Mouse (Mus musculus): ENCODE measurements around the gene Ankrd16. TPM values are rescaled to one million over a fixed set of nuclear protein-coding genes. Genes with fewer than 3 reads are reported as not detected.

The Ankrd16 gene
- polyA plus RNA-seq, 2 experiments, result 24.1 to 146 TPM

DNA sequence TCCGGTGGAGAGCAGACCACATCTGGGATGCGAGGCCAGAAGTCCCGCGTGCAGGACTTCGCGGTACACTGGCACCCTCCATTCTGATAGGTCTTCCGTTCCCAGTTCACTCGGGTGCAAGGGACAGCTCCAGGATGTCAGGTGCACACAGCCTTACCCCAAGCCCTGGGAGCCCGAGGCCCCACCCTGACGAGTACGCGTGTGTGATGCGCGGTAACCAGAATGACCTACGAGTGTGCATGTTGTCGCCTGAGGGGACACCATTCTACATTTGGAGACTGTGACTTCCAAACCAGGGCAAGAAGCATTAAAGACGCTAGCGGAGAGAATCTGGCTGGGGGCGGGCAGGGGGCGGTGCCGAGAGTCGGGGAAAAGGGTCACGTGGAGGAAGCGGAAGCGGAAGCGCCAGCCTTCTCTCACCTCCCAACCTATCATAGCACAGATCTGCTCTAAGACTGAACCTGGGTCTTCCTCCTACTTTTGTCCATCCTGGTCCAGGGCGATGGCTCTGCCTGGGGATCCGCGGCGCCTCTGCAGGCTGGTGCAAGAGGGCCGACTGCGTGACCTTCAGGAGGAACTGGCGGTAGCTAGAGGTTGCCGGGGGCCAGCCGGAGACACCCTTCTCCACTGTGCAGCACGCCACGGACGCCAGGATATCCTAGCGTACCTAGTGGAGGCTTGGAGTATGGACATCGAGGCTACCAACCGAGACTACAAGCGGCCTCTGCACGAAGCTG, 579 bp downstream of the Ankrd16 start:
- peak overlapping the region; percentile 75 for H3K9ac ChIP-seq (ENCODE audit: low read depth, low read length, severe bottlenecking)
- H3K4me1 ChIP-seq (ENCODE audit: control insufficient read depth, insufficient read depth, low read length), result peaks cover 19% of the 10 kb centered on the region
- peak overlapping the region; percentile 89 for H3K27ac ChIP-seq (replicated peaks; ENCODE audit: low read depth, low read length)
- H3K4me3 ChIP-seq (replicated peaks; ENCODE audit: low read length), result peak overlapping the region; percentile 77
- H3K9me3 ChIP-seq (ENCODE audit: control insufficient read depth, low read length), result no peaks in the 10 kb centered on the region
- H3K36me3 ChIP-seq (ENCODE audit: control insufficient read depth, insufficient read depth, low read length), result peaks cover 26% of the 10 kb centered on the region
- under 1% methylated on average over 41 of the region's 43 CpGs for WGBS
- ATAC-seq (ENCODE audit: low FRiP score, low read depth), result peak; percentile 89
- TF ChIP-seq POLR2A (IDR thresholded peaks at IDR 0.05; ENCODE audit: borderline replicate concordance, extremely low read depth, insufficient read depth, insufficient read length), result no peak
- no peaks in the 10 kb centered on the region for H3K27me3 ChIP-seq (ENCODE audit: control insufficient read depth, insufficient read depth, low read length)
- DNase-seq (ENCODE audit: low spot score), result peak; percentile 93
- peak overlapping the region; percentile 72 for H3K4me2 ChIP-seq (replicated peaks; ENCODE audit: low read depth, low read length, severe bottlenecking)

- no peak for TF ChIP-seq POLR2A (IDR thresholded peaks at IDR 0.05; ENCODE audit: borderline replicate concordance, extremely low read depth, insufficient read depth, insufficient read length)
These were observed 6.5 kb downstream of the Ankrd16 start for GRCm38 (mm10) chr2:11784159-11784558.

GRCm38 (mm10) chr2:11794668-11795067, 17.0 kb downstream of the Ankrd16 start:
- no peak overlapping the region for H3K27ac ChIP-seq (replicated peaks; ENCODE audit: low read depth, low read length)
- ATAC-seq (ENCODE audit: low FRiP score, low read depth) (no peak), DNase-seq (ENCODE audit: low spot score) (no peak)
- no peak overlapping the region for H3K4me3 ChIP-seq (replicated peaks; ENCODE audit: low read length)
- 77% methylated on average over 4 of the region's 4 CpGs for WGBS
- H3K4me1 ChIP-seq (ENCODE audit: control insufficient read depth, insufficient read depth, low read length), result no peaks in the 10 kb centered on the region
- no peak for TF ChIP-seq POLR2A (IDR thresholded peaks at IDR 0.05; ENCODE audit: borderline replicate concordance, extremely low read depth, insufficient read depth, insufficient read length)
- no peak overlapping the region for H3K9ac ChIP-seq (ENCODE audit: low read depth, low read length, severe bottlenecking)
- no peaks in the 10 kb centered on the region for H3K27me3 ChIP-seq (ENCODE audit: control insufficient read depth, insufficient read depth, low read length)
- H3K36me3 ChIP-seq (ENCODE audit: control insufficient read depth, insufficient read depth, low read length), result peaks cover 39% of the 10 kb centered on the region
- no peaks in the 10 kb centered on the region for H3K9me3 ChIP-seq (ENCODE audit: control insufficient read depth, low read length)
- no peak overlapping the region for H3K4me2 ChIP-seq (replicated peaks; ENCODE audit: low read depth, low read length, severe bottlenecking)

More at GRCm38 (mm10) chr2:11784159-11784558, 6.5 kb downstream of the Ankrd16 start:
- Histone ChIP-seq H3K9ac (ENCODE audit: low read depth, low read length, severe bottlenecking) (no peak overlapping the region), H3K27me3 (ENCODE audit: control insufficient read depth, insufficient read depth, low read length) (no peaks in the 10 kb centered on the region), H3K4me2 (replicated peaks; ENCODE audit: low read depth, low read length, severe bottlenecking) (no peak overlapping the region), H3K36me3 (ENCODE audit: control insufficient read depth, insufficient read depth, low read length) (peaks cover 73% of the 10 kb centered on the region), H3K9me3 (ENCODE audit: control insufficient read depth, low read length) (no peaks in the 10 kb centered on the region), H3K4me3 (replicated peaks; ENCODE audit: low read length) (no peak overlapping the region), H3K27ac (replicated peaks; ENCODE audit: low read depth, low read length) (no peak overlapping the region), H3K4me1 (ENCODE audit: control insufficient read depth, insufficient read depth, low read length) (peaks cover 8% of the 10 kb centered on the region)
- ATAC-seq (ENCODE audit: low FRiP score, low read depth), result no peak
- DNase-seq (ENCODE audit: low spot score), result no peak
- WGBS, result 97% methylated on average over 6 of the region's 6 CpGs

- WGBS, result 44% methylated on average over 5 of the region's 5 CpGs
- peak; percentile 71 for ATAC-seq (ENCODE audit: low FRiP score, low read depth)
- peak; percentile 38 for DNase-seq (ENCODE audit: low spot score)
These were observed 20.3 kb downstream of the Ankrd16 start for GRCm38 (mm10) chr2:11797930-11798364.

DNA sequence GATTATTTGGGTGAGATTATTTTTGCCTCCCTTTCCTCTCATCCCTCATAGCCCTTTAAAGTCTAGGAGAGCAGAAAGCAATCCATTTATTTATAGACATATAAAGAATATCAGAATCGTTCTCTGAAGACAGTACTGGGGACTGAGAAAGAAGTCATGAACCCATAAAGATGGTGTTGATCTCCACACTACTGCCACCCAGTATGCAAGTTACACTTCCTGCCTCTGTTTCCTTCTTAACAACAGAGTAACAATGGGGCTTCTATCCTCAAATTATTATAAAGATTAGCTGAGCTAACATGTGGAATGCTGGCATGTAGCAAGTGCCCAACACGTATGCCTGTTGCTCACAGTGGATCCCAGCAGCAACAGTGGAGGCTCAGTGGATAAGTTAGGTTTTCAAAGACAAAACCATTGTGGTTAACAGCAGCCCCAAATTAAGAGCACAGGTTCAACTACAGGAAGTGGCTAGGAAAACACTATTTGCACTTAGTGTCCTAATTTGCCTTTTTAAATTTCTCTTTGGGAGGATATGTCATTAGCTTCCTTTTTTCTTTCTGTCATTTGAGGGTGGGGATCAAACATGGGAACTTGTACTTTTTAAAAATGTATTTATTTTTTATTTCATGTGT, 23.7 kb downstream of the Ankrd16 start:
- Histone ChIP-seq H3K36me3 (ENCODE audit: control insufficient read depth, insufficient read depth, low read length) (no peaks in the 10 kb centered on the region), H3K9me3 (ENCODE audit: control insufficient read depth, low read length) (no peaks in the 10 kb centered on the region), H3K4me1 (ENCODE audit: control insufficient read depth, insufficient read depth, low read length) (no peaks in the 10 kb centered on the region), H3K27me3 (ENCODE audit: control insufficient read depth, insufficient read depth, low read length) (no peaks in the 10 kb centered on the region), H3K4me3 (replicated peaks; ENCODE audit: low read length) (no peak overlapping the region), H3K27ac (replicated peaks; ENCODE audit: low read depth, low read length) (no peak overlapping the region), H3K9ac (ENCODE audit: low read depth, low read length, severe bottlenecking) (no peak overlapping the region), H3K4me2 (replicated peaks; ENCODE audit: low read depth, low read length, severe bottlenecking) (no peak overlapping the region)
- no peak for ATAC-seq (ENCODE audit: low FRiP score, low read depth)
- WGBS, result 78% methylated on average over 2 of the region's 2 CpGs
- no peak for DNase-seq (ENCODE audit: low spot score)
- no peak for TF ChIP-seq POLR2A (IDR thresholded peaks at IDR 0.05; ENCODE audit: borderline replicate concordance, extremely low read depth, insufficient read depth, insufficient read length)

More at GRCm38 (mm10) chr2:11797930-11798364, 20.3 kb downstream of the Ankrd16 start:
- no peak overlapping the region for H3K27ac ChIP-seq (replicated peaks; ENCODE audit: low read depth, low read length)
- H3K9ac ChIP-seq (ENCODE audit: low read depth, low read length, severe bottlenecking), result no peak overlapping the region
- H3K4me1 ChIP-seq (ENCODE audit: control insufficient read depth, insufficient read depth, low read length), result no peaks in the 10 kb centered on the region
- H3K9me3 ChIP-seq (ENCODE audit: control insufficient read depth, low read length), result no peaks in the 10 kb centered on the region
- no peak for TF ChIP-seq POLR2A (IDR thresholded peaks at IDR 0.05; ENCODE audit: borderline replicate concordance, extremely low read depth, insufficient read depth, insufficient read length)
- H3K4me2 ChIP-seq (replicated peaks; ENCODE audit: low read depth, low read length, severe bottlenecking), result no peak overlapping the region
- peaks cover 13% of the 10 kb centered on the region for H3K36me3 ChIP-seq (ENCODE audit: control insufficient read depth, insufficient read depth, low read length)
- no peak overlapping the region for H3K4me3 ChIP-seq (replicated peaks; ENCODE audit: low read length)
- H3K27me3 ChIP-seq (ENCODE audit: control insufficient read depth, insufficient read depth, low read length), result no peaks in the 10 kb centered on the region

Other genes with a start within 250 kb of the Ankrd16 start
- gene Pfkfb3, start 223.8 kb upstream of the Ankrd16 start, polyA plus RNA-seq (2012; rRNA removed), result 19.6 and 25.3 TPM in 2 replicates
- gene Pfkfb3, start 223.8 kb upstream of the Ankrd16 start, polyA plus RNA-seq (2014; fragmentation: Nextera tagmentation; extraction: Ambion mirVana), result 11.4 and 11.9 TPM in 2 replicates
- gene Rbm17, start 173.7 kb upstream of the Ankrd16 start, polyA plus RNA-seq (2012; rRNA removed), result 118 and 202 TPM in 2 replicates
- 141 and 145 TPM in 2 replicates for gene Rbm17, start 173.7 kb upstream of the Ankrd16 start, polyA plus RNA-seq (2014; fragmentation: Nextera tagmentation; extraction: Ambion mirVana)
- not detected in 2 replicates for gene Gm17490, start 151.6 kb upstream of the Ankrd16 start, polyA plus RNA-seq (2012; rRNA removed)
- gene Gm17490, start 151.6 kb upstream of the Ankrd16 start, polyA plus RNA-seq (2014; fragmentation: Nextera tagmentation; extraction: Ambion mirVana), result not detected in 2 replicates
- gene Il2ra, start 135.1 kb upstream of the Ankrd16 start, polyA plus RNA-seq (2012; rRNA removed), result 0.01 TPM in 1 of 2 replicates, not detected in the other
- gene Il2ra, start 135.1 kb upstream of the Ankrd16 start, polyA plus RNA-seq (2014; fragmentation: Nextera tagmentation; extraction: Ambion mirVana), result not detected in 2 replicates
- 3.7 and 4.6 TPM in 2 replicates for gene Il15ra, start 72.6 kb upstream of the Ankrd16 start, polyA plus RNA-seq (2012; rRNA removed)
- 2.7 and 3.2 TPM in 2 replicates for gene Il15ra, start 72.6 kb upstream of the Ankrd16 start, polyA plus RNA-seq (2014; fragmentation: Nextera tagmentation; extraction: Ambion mirVana)
- gene Fbh1, start 294 bp upstream of the Ankrd16 start, polyA plus RNA-seq (2012; rRNA removed), result 96.3 and 106 TPM in 2 replicates
- 129 and 142 TPM in 2 replicates for gene Fbh1, start 294 bp upstream of the Ankrd16 start, polyA plus RNA-seq (2014; fragmentation: Nextera tagmentation; extraction: Ambion mirVana)